Mouse (Mus musculus) left cerebral cortex, adult 18-20 months (tissue): ENCODE data around the gene Rpp40. TPM values are rescaled to one million over a fixed set of nuclear protein-coding genes. Genes with fewer than 3 reads are reported as not detected.

Experiments
- DNase-seq, 2 experiments: peaks; one replicate each; pipeline ENCODE4 v3.0.0; 2021 to 2022; ENCODE audit warnings: low spot score in 2 of 2, mixed read lengths in 1 of 2
- total RNA-seq, 2 experiments: library from RNA; stranded (reverse); gene quantifications; 2 replicates each; pipeline ENCODE4 v1.2.3; 2021

The Rpp40 gene
- total RNA-seq, 2 experiments from 2014 or later: 4.7 to 5.3 TPM

GRCm38 (mm10) chr13:35852851-35853575, 53.1 kb downstream of the Rpp40 start:
- DNase-seq: no peak

GRCm38 (mm10) chr13:35851581-35851980, 54.6 kb downstream of the Rpp40 start:
- no peak for DNase-seq

GRCm38 (mm10) chr13:35848694-35849093, 57.5 kb downstream of the Rpp40 start:
- DNase-seq: no peak

- DNase-seq: no peak
Measured at GRCm38 (mm10) chr13:35845306-35845705, 60.9 kb downstream of the Rpp40 start.

Other genes starting within 250 kb of the Rpp40 start
- 10 to 100 TPM; 55.6 to 63.4 TPM for gene Cdyl, start 246.5 kb downstream of the Rpp40 start, total RNA-seq
- 10 to 100 TPM; 11.2 to 13.3 TPM for gene Ppp1r3g, start 52.5 kb upstream of the Rpp40 start, total RNA-seq
- 10 to 100 TPM; 39.5 to 43.8 TPM for gene Fars2, start 211.1 kb upstream of the Rpp40 start, total RNA-seq
- 10 to 100 TPM; 23.6 to 24.2 TPM for gene Lyrm4, start 211.2 kb upstream of the Rpp40 start, total RNA-seq